Mouse (Mus musculus) midbrain, embryonic 15.5 days (tissue): ENCODE measurements around the gene Ddx28. TPM values are rescaled to one million over a fixed set of nuclear protein-coding genes. Genes with fewer than 3 reads are reported as not detected.
"Not testable (repeated sequence)": the region's sequence is repeated elsewhere in the genome, so short reads cannot be mapped to it uniquely, and the experiment has no call there.

Experiments
- ATAC-seq: fragments of 200-750 bp; cut with Nextera tagmentation; replicated peaks from 2 replicates; pipeline ENCODE4 v1.8.0; 2017; ENCODE audit warnings: moderate TSS enrichment
- H3K27ac ChIP-seq: fragments of 300-500 bp; sonication (generic); 2 replicates; pipeline ENCODE4 v1.5.1; 2015; ENCODE audit warnings: mild to moderate bottlenecking, inconsistent platforms
- H3K27me3 ChIP-seq: fragments of 300-500 bp; sonication (generic); replicated peaks from 2 replicates; pipeline ENCODE4 v1.6.1; 2015; ENCODE audit warnings: inconsistent platforms
- H3K36me3 ChIP-seq: fragments of 300-500 bp; sonication (generic); replicated peaks from 2 replicates; pipeline ENCODE4 v1.6.1; 2015; ENCODE audit warnings: inconsistent platforms
- H3K4me1 ChIP-seq: fragments of 300-500 bp; sonication (generic); 2 replicates; pipeline ENCODE4 v1.6.1; 2015; ENCODE audit warnings: inconsistent platforms
- H3K4me2 ChIP-seq: fragments of 300-500 bp; sonication (generic); 2 replicates; pipeline ENCODE4 v1.6.1; 2015; ENCODE audit warnings: inconsistent platforms, mild to moderate bottlenecking, moderate library complexity
- H3K4me3 ChIP-seq: fragments of 300-500 bp; sonication (generic); 2 replicates; pipeline ENCODE4 v1.5.1; 2015; ENCODE audit warnings: mild to moderate bottlenecking, inconsistent platforms
- H3K9ac ChIP-seq: fragments of 300-500 bp; sonication (generic); 2 replicates; pipeline ENCODE4 v1.6.1; 2015; ENCODE audit warnings: mild to moderate bottlenecking, inconsistent platforms
- H3K9me3 ChIP-seq: fragments of 300-500 bp; sonication (generic); 2 replicates; pipeline ENCODE4 v1.6.1; 2016; ENCODE audit warnings: inconsistent platforms
- WGBS: fragments of 180-500 bp; shearing (Covaris S2); methylation state at CpG from one replicate; pipeline ENCODE4 v1.1.7; 2015; ENCODE audit warnings: mixed read lengths; 5-methylcytosine and 5-hydroxymethylcytosine counted together
- polyA plus RNA-seq: library from polyadenylated mRNA; unstranded; fragments of >200 nt; fragmentation: Nextera tagmentation; extraction: Ambion mirVana; gene quantifications from 2 replicates; pipeline ENCODE4 v1.2.1, GENCODE M21; 2015

Gene Ddx28
- polyA plus RNA-seq, 1 experiment from 2014 or later, result 22.9 TPM

- H3K27ac ChIP-seq, H3K9me3 ChIP-seq, H3K4me2 ChIP-seq, H3K27me3 ChIP-seq, H3K36me3 ChIP-seq, ATAC-seq, H3K9ac ChIP-seq, H3K4me3 ChIP-seq: not testable (repeated sequence)
- 63% methylated on average over 3 of the region's 3 CpGs for WGBS
- peaks cover 19% of the 10 kb centered on the region for H3K4me1 ChIP-seq
Observed at GRCm38 (mm10) chr8:106007891-106008290, 3.8 kb downstream of the Ddx28 start.

GRCm38 (mm10) chr8:106007135-106007534 lies 4.5 kb downstream of the Ddx28 start:
- no peaks in the 10 kb centered on the region for H3K36me3 ChIP-seq
- no peak for ATAC-seq
- 87% methylated on average over 3 of the region's 3 CpGs for WGBS
- no peaks in the 10 kb centered on the region for H3K9me3 ChIP-seq
- no peak overlapping the region for H3K9ac ChIP-seq
- H3K27me3 ChIP-seq, result no peaks in the 10 kb centered on the region
- H3K4me2 ChIP-seq, result no peak overlapping the region
- H3K4me1 ChIP-seq, result peaks cover 19% of the 10 kb centered on the region
- no peak overlapping the region for H3K4me3 ChIP-seq
- no peak overlapping the region for H3K27ac ChIP-seq

GRCm38 (mm10) chr8:106006413-106006812 lies 5.3 kb downstream of the Ddx28 start:
- no peak for ATAC-seq
- WGBS, result 83% methylated on average over 4 of the region's 4 CpGs

GRCm38 (mm10) chr8:106005875-106006274 lies 5.8 kb downstream of the Ddx28 start, which contains the start of gene Dpep2nb:
Gene Dpep2nb, minus strand, starts transcription at chr8:106005975.
- Histone ChIP-seq H3K9ac (no peak within 1 kb of the TSS), H3K36me3 (no peaks in the 10 kb centered on the region), H3K4me2 (no peak within 1 kb of the TSS), H3K4me3 (no peak within 1 kb of the TSS), H3K27ac (no peak within 1 kb of the TSS), H3K27me3 (no peaks in the 10 kb centered on the region), H3K4me1 (peaks cover 13% of the 10 kb centered on the region), H3K9me3 (no peaks in the 10 kb centered on the region)
- ATAC-seq, result no peak
- 78% methylated on average over 4 of the region's 4 CpGs for WGBS

More at GRCm38 (mm10) chr8:106006413-106006812, 5.3 kb downstream of the Ddx28 start:
- Histone ChIP-seq H3K4me3 (no peak overlapping the region), H3K4me1 (peaks cover 13% of the 10 kb centered on the region), H3K36me3 (no peaks in the 10 kb centered on the region), H3K9me3 (no peaks in the 10 kb centered on the region), H3K4me2 (no peak overlapping the region), H3K27ac (no peak overlapping the region), H3K9ac (no peak overlapping the region), H3K27me3 (no peaks in the 10 kb centered on the region)

- no peak for ATAC-seq
- Histone ChIP-seq H3K9ac (no peak overlapping the region), H3K4me1 (peaks cover 2% of the 10 kb centered on the region; the same call in 1 of the 2 replicates), H3K4me3 (no peak overlapping the region), H3K27ac (no peak overlapping the region), H3K27me3 (no peaks in the 10 kb centered on the region), H3K36me3 (no peaks in the 10 kb centered on the region), H3K9me3 (no peaks in the 10 kb centered on the region), H3K4me2 (no peak overlapping the region)
- 80% methylated on average over 8 of the region's 8 CpGs for WGBS
Observed at GRCm38 (mm10) chr8:106004538-106005207, 7.0 kb downstream of the Ddx28 start.

- WGBS, result 82% methylated on average over 4 of the region's 4 CpGs
- H3K27ac ChIP-seq, result no peak overlapping the region
- no peak overlapping the region for H3K4me3 ChIP-seq
- no peak overlapping the region for H3K9ac ChIP-seq
- no peak overlapping the region for H3K4me2 ChIP-seq
- H3K9me3 ChIP-seq, result no peaks in the 10 kb centered on the region
- no peaks in the 10 kb centered on the region for H3K36me3 ChIP-seq
- H3K27me3 ChIP-seq, result no peaks in the 10 kb centered on the region
- no peak for ATAC-seq
- H3K4me1 ChIP-seq, result no peaks in the 10 kb centered on the region
Observed at GRCm38 (mm10) chr8:106001908-106002307, 9.8 kb downstream of the Ddx28 start.

- ATAC-seq, result no peak
- 93% methylated on average over 2 of the region's 2 CpGs for WGBS
- H3K27ac ChIP-seq, result no peak overlapping the region
- no peaks in the 10 kb centered on the region for H3K4me1 ChIP-seq
- no peak overlapping the region for H3K9ac ChIP-seq
- H3K36me3 ChIP-seq, result no peaks in the 10 kb centered on the region
- H3K4me2 ChIP-seq, result no peak overlapping the region
- no peak overlapping the region for H3K4me3 ChIP-seq
- no peaks in the 10 kb centered on the region for H3K27me3 ChIP-seq
- H3K9me3 ChIP-seq, result no peaks in the 10 kb centered on the region
Observed at GRCm38 (mm10) chr8:105998971-105999370, 12.7 kb downstream of the Ddx28 start.

- no peaks in the 10 kb centered on the region for H3K4me1 ChIP-seq
- ATAC-seq, result no peak
- no peak overlapping the region for H3K4me2 ChIP-seq
- H3K27me3 ChIP-seq, result no peaks in the 10 kb centered on the region
- no peak overlapping the region for H3K27ac ChIP-seq
- H3K9me3 ChIP-seq, result no peaks in the 10 kb centered on the region
- H3K4me3 ChIP-seq, result no peak overlapping the region
- no peaks in the 10 kb centered on the region for H3K36me3 ChIP-seq
- no peak overlapping the region for H3K9ac ChIP-seq
- 73% methylated on average over 7 of the region's 7 CpGs for WGBS
Observed at GRCm38 (mm10) chr8:105996359-105996758, 15.3 kb downstream of the Ddx28 start.

GRCm38 (mm10) chr8:105993226-105993625 lies 18.5 kb downstream of the Ddx28 start:
- Histone ChIP-seq H3K27me3 (no peaks in the 10 kb centered on the region), H3K9me3 (no peaks in the 10 kb centered on the region), H3K4me1 (no peaks in the 10 kb centered on the region), H3K4me3 (no peak overlapping the region), H3K4me2 (no peak overlapping the region), H3K9ac (no peak overlapping the region), H3K36me3 (no peaks in the 10 kb centered on the region), H3K27ac (no peak overlapping the region)
- 66% methylated on average over 4 of the region's 4 CpGs for WGBS
- ATAC-seq, result no peak

GRCm38 (mm10) chr8:105992499-105992898 lies 19.2 kb downstream of the Ddx28 start:
- ATAC-seq, result no peak
- Histone ChIP-seq H3K9me3 (no peaks in the 10 kb centered on the region), H3K27ac (no peak overlapping the region), H3K36me3 (no peaks in the 10 kb centered on the region), H3K4me3 (no peak overlapping the region), H3K4me1 (no peaks in the 10 kb centered on the region), H3K9ac (no peak overlapping the region), H3K4me2 (no peak overlapping the region), H3K27me3 (no peaks in the 10 kb centered on the region)
- WGBS, result 55% methylated on average over 5 of the region's 5 CpGs

GRCm38 (mm10) chr8:105991546-105991945 lies 20.1 kb downstream of the Ddx28 start:
- H3K4me2 ChIP-seq, result no peak overlapping the region
- no peak overlapping the region for H3K9ac ChIP-seq
- WGBS, result 83% methylated on average over 2 of the region's 2 CpGs
- H3K9me3 ChIP-seq, result no peaks in the 10 kb centered on the region
- H3K36me3 ChIP-seq, result no peaks in the 10 kb centered on the region
- no peak overlapping the region for H3K27ac ChIP-seq
- no peak overlapping the region for H3K4me3 ChIP-seq
- no peaks in the 10 kb centered on the region for H3K27me3 ChIP-seq
- ATAC-seq, result no peak
- no peaks in the 10 kb centered on the region for H3K4me1 ChIP-seq

GRCm38 (mm10) chr8:105990856-105991387 lies 20.8 kb downstream of the Ddx28 start, which contains the start of gene Dus2:
Gene Dus2, plus strand, starts transcription at chr8:105991337.
- no peak for ATAC-seq
- Histone ChIP-seq H3K36me3 (no peaks in the 10 kb centered on the region), H3K4me2 (no peak within 1 kb of the TSS), H3K4me3 (no peak within 1 kb of the TSS), H3K9ac (no peak within 1 kb of the TSS), H3K27ac (no peak within 1 kb of the TSS), H3K27me3 (no peaks in the 10 kb centered on the region), H3K4me1 (no peaks in the 10 kb centered on the region), H3K9me3 (no peaks in the 10 kb centered on the region)
- WGBS, result 13% methylated on average over 15 of the region's 15 CpGs

GRCm38 (mm10) chr8:105988546-105988945 lies 23.1 kb downstream of the Ddx28 start:
- no peak overlapping the region for H3K9ac ChIP-seq
- H3K4me1 ChIP-seq, result no peaks in the 10 kb centered on the region
- no peak for ATAC-seq
- no peaks in the 10 kb centered on the region for H3K36me3 ChIP-seq
- H3K9me3 ChIP-seq, result no peaks in the 10 kb centered on the region
- WGBS, result 89% methylated on average over 11 of the region's 11 CpGs
- H3K4me3 ChIP-seq, result no peak overlapping the region
- no peak overlapping the region for H3K4me2 ChIP-seq
- H3K27ac ChIP-seq, result no peak overlapping the region
- no peaks in the 10 kb centered on the region for H3K27me3 ChIP-seq
